In the genomic region with DNA sequence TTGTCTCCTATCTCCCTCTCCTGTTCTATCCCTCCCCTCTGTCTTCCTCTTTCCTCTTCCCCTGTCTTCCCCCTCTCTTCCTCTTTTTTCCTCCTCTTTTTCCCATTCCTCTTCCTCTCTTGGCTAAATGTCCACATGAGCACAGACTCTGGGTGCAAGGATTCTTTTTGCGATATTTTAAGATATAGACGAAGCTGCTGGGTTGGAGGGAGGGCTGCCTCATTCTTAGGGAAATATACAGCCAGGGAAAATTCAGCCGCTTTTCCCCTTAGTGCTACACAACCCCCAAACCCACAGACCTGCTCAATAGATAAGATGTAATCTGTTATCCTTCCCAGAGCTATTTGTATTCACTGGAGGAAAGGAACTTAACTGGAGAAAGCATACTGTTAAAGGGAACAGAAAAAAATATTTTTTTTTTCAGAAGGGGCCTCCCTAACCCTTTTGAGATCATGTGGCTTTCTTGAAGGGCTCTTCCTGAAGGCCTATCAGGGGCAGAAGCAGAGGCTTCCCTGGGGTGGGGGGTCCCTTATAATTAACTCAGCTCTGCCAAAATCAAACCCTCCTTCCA, we compare ENCODE assay signal across 22 mouse cellular contexts. TPM values are rescaled to one million over a fixed set of nuclear protein-coding genes. Genes with fewer than 3 reads are reported as not detected.
DNase-seq lines count a peak whose midpoint lies in the region; ATAC-seq and TF ChIP-seq lines count a peak whose summit lies in the region.
"Had no signal": no experiment of that assay in that cellular context is flagged by ENCODE, and none has a peak within 500 bp of the region (broad histone marks: within the 10 kb centered on the region; RNA-seq: fewer than 3 reads in every experiment).

No protein-coding gene starts in this region.

- H3K79me2 ChIP-seq in MEL (ENCODE audit: control insufficient read depth, insufficient read depth, low read length, poor library complexity) = no peaks in the 10 kb centered on the region; the same call in 1 of the 2 replicates

- H3K4me2 ChIP-seq in liver, embryonic 13.5 days = 0 out of 2 replicates have a peak overlapping the region, but pooled peaks have one; percentile 24
- H3K4me2 ChIP-seq in neural tube, embryonic 15.5 days = no peak overlapping the region
- no peak overlapping the region for H3K4me2 ChIP-seq in forebrain, embryonic 12.5 days
- H3K4me2 ChIP-seq: hindbrain, embryonic 14.5 days; midbrain, embryonic 15.5 days had no signal

- no peak for DNase-seq in spleen, adult 2 months (ENCODE audit: low read depth in 1 of 2, low spot score in 2 of 2)
- no peak for DNase-seq in spleen, postnatal 4 days (ENCODE audit: low spot score in 2 of 2)
- DNase-seq in MEL (ENCODE audit: low read depth, low spot score) = peak; percentile 43
- no peak for DNase-seq in liver, embryonic 13.5 days
- DNase-seq: adrenal gland, postnatal 25 days; B cell, adult 2 months; cerebellum, adult 18-20 months; cerebellum, postnatal 10 days; forebrain, postnatal 0 days; heart, postnatal 36 days; kidney, adult 11 months; kidney, postnatal 14 days; lung, postnatal 4 days; right cerebral cortex, postnatal 4 days had no signal

- no peak for TF ChIP-seq CTCF in spleen, adult 2 months (IDR thresholded peaks at IDR 0.05; ENCODE audit: extremely low read depth, insufficient read depth, insufficient read length, insufficient replicate concordance)
- no peak for TF ChIP-seq CTCF in MEL (IDR thresholded peaks at IDR 0.05 in 2 of 3, conservative IDR thresholded peaks at IDR 0.05 in 1 of 3; ENCODE audit: control insufficient read depth in 1 of 3, insufficient read depth in 1 of 3, low read depth in 2 of 3, low read length in 3 of 3, poor library complexity in 1 of 3, severe bottlenecking in 1 of 3)

- TF ChIP-seq POLR2A in spleen, adult 2 months (IDR thresholded peaks at IDR 0.05; ENCODE audit: low read depth, low read length) = no peak
- TF ChIP-seq POLR2A in MEL (IDR thresholded peaks at IDR 0.05; ENCODE audit: control insufficient read depth in 1 of 2, insufficient read depth in 1 of 2, low read depth in 1 of 2, low read length in 2 of 2, poor library complexity in 1 of 2) = 0 out of 4 replicates have a peak, but pooled peaks of 1 of the 2 experiments have one; percentile 1

- peak; percentile 57 to 66; a peak in 3 of 4 replicates for TF ChIP-seq EP300 in MEL (IDR thresholded peaks at IDR 0.05; ENCODE audit: low read depth in 1 of 2, low read length in 2 of 2)

- no peak for TF ChIP-seq RAD21 in MEL (IDR thresholded peaks at IDR 0.05; ENCODE audit: low read depth, low read length)

- peak overlapping the region; percentile 63 for H3K9ac ChIP-seq in MEL (ENCODE audit: control insufficient read depth, low read depth, low read length, poor library complexity, severe bottlenecking)
- peak overlapping the region; percentile 12; the same call in 1 of the 2 replicates for H3K9ac ChIP-seq in liver, embryonic 13.5 days
- H3K9ac ChIP-seq in neural tube, embryonic 15.5 days (replicated peaks) = no peak overlapping the region
- H3K9ac ChIP-seq in forebrain, embryonic 12.5 days = no peak overlapping the region
- H3K9ac ChIP-seq: forebrain, postnatal 0 days; hindbrain, embryonic 14.5 days; midbrain, embryonic 15.5 days had no signal

- H3K27me3 ChIP-seq in spleen, adult 2 months (ENCODE audit: control insufficient read depth, insufficient read depth, low read length) = no peaks in the 10 kb centered on the region
- no peaks in the 10 kb centered on the region for H3K27me3 ChIP-seq in MEL (ENCODE audit: control insufficient read depth in 1 of 2, insufficient read depth in 2 of 2, low read length in 2 of 2)
- no peaks in the 10 kb centered on the region for H3K27me3 ChIP-seq in liver, embryonic 13.5 days
- no peaks in the 10 kb centered on the region for H3K27me3 ChIP-seq in neural tube, embryonic 15.5 days (replicated peaks)
- peaks cover 20% of the 10 kb centered on the region for H3K27me3 ChIP-seq in forebrain, embryonic 12.5 days
- H3K27me3 ChIP-seq: megakaryocyte, embryonic 14.5 days; midbrain, embryonic 15.5 days had no signal

- H3K4me1 ChIP-seq in spleen, adult 2 months (ENCODE audit: control insufficient read depth, insufficient read depth, insufficient read length) = peaks cover 17% of the 10 kb centered on the region; the same call in 1 of the 2 replicates
- peaks cover 39 to 64% of the 10 kb centered on the region in 2 experiments for H3K4me1 ChIP-seq in MEL (ENCODE audit: control insufficient read depth in 1 of 2, insufficient read depth in 2 of 2, low read length in 2 of 2)
- H3K4me1 ChIP-seq in liver, embryonic 13.5 days (replicated peaks) = peaks cover 72% of the 10 kb centered on the region
- H3K4me1 ChIP-seq in neural tube, embryonic 15.5 days = no peaks in the 10 kb centered on the region
- peaks cover 7% of the 10 kb centered on the region for H3K4me1 ChIP-seq in forebrain, embryonic 12.5 days

- H3K27ac ChIP-seq in spleen, adult 2 months (ENCODE audit: insufficient read depth, low read length) = 0 out of 2 replicates have a peak overlapping the region, but pooled peaks have one; percentile 5
- H3K27ac ChIP-seq in MEL (ENCODE audit: control insufficient read depth, low read depth, low read length) = peak overlapping the region; percentile 96
- peak overlapping the region; percentile 20; the same call in 1 of the 2 replicates for H3K27ac ChIP-seq in liver, embryonic 13.5 days
- no peak overlapping the region for H3K27ac ChIP-seq in neural tube, embryonic 15.5 days (replicated peaks)
- no peak overlapping the region for H3K27ac ChIP-seq in forebrain, embryonic 12.5 days
- H3K27ac ChIP-seq: hindbrain, embryonic 14.5 days; midbrain, embryonic 15.5 days had no signal

- no peaks in the 10 kb centered on the region for H3K36me3 ChIP-seq in spleen, adult 2 months (ENCODE audit: control insufficient read depth, insufficient read depth, low read length)
- H3K36me3 ChIP-seq in MEL (ENCODE audit: control insufficient read depth in 1 of 2, insufficient read depth in 2 of 2, low read length in 2 of 2) = peaks cover 0 to 61% of the 10 kb centered on the region in 2 experiments; a peak in 2 of 4 replicates
- no peaks in the 10 kb centered on the region for H3K36me3 ChIP-seq in liver, embryonic 13.5 days
- no peaks in the 10 kb centered on the region for H3K36me3 ChIP-seq in neural tube, embryonic 15.5 days
- no peaks in the 10 kb centered on the region for H3K36me3 ChIP-seq in forebrain, embryonic 12.5 days (replicated peaks)
- H3K36me3 ChIP-seq: midbrain, embryonic 15.5 days had no signal

- no peak for ATAC-seq in liver, embryonic 13.5 days (ENCODE audit: low read depth)
- no peak for ATAC-seq in neural tube, embryonic 15.5 days (ENCODE audit: low FRiP score)
- ATAC-seq in CD4-positive, CD25-positive, alpha-beta regulatory T cell, adult 4 months = no peak
- no peak for ATAC-seq in forebrain, embryonic 12.5 days (ENCODE audit: low FRiP score)

- no peaks in the 10 kb centered on the region for H3K9me3 ChIP-seq in MEL (replicated peaks; ENCODE audit: insufficient read depth, low read length)
- H3K9me3 ChIP-seq in liver, embryonic 13.5 days (replicated peaks) = no peaks in the 10 kb centered on the region
- no peaks in the 10 kb centered on the region for H3K9me3 ChIP-seq in neural tube, embryonic 15.5 days (replicated peaks)
- H3K9me3 ChIP-seq in forebrain, embryonic 12.5 days = no peaks in the 10 kb centered on the region
- H3K9me3 ChIP-seq: megakaryocyte, embryonic 14.5 days; midbrain, embryonic 15.5 days had no signal

- H3K4me3 ChIP-seq in spleen, adult 2 months (ENCODE audit: extremely low read depth, insufficient read depth, insufficient read length) = no peak overlapping the region
- peak overlapping the region; percentile 50 to 60 for H3K4me3 ChIP-seq in MEL (ENCODE audit: control insufficient read depth in 1 of 2, insufficient read depth in 1 of 2, low read depth in 2 of 2, low read length in 2 of 2)
- no peak overlapping the region for H3K4me3 ChIP-seq in liver, embryonic 13.5 days (replicated peaks)
- no peak overlapping the region for H3K4me3 ChIP-seq in neural tube, embryonic 15.5 days (replicated peaks)
- H3K4me3 ChIP-seq in forebrain, embryonic 12.5 days (replicated peaks) = no peak overlapping the region
- H3K4me3 ChIP-seq: erythroblast, embryonic 14.5 days; megakaryocyte, embryonic 14.5 days; midbrain, embryonic 15.5 days had no signal

- 66% methylated on average over 3 of the region's 3 CpGs for WGBS in spleen, adult 2 months
- 12% methylated on average over 3 of the region's 3 CpGs for WGBS in liver, embryonic 13.5 days (ENCODE audit: insufficient replicate concordance)
- 77% methylated on average over 3 of the region's 3 CpGs for WGBS in neural tube, embryonic 15.5 days
- WGBS in forebrain, embryonic 12.5 days = 75% methylated on average over 3 of the region's 3 CpGs

TF ChIP-seq in MEL, 35 proteins besides CTCF, POLR2A, EP300 and RAD21 (continues in another document):
- no peak for TF ChIP-seq HCFC1 (IDR thresholded peaks at IDR 0.05; ENCODE audit: low read depth, low read length)
- 0 out of 2 replicates have a peak, but pooled peaks have one; percentile 12 for TF ChIP-seq MXI1 (IDR thresholded peaks at IDR 0.05; ENCODE audit: low read depth, low read length)
- TF ChIP-seq POLR2AphosphoS2 (IDR thresholded peaks at IDR 0.05; ENCODE audit: low read length) = no peak
- no peak for TF ChIP-seq NRF1 (IDR thresholded peaks at IDR 0.05; ENCODE audit: insufficient read depth, low read depth, low read length, poor library complexity, severe bottlenecking)
- TF ChIP-seq E2F4 (IDR thresholded peaks at IDR 0.05; ENCODE audit: borderline replicate concordance, low read depth, low read length) = no peak
- no peak for TF ChIP-seq UBTF (IDR thresholded peaks at IDR 0.05; ENCODE audit: borderline replicate concordance, insufficient read depth, low read depth, low read length)
- TF ChIP-seq ELF1 (IDR thresholded peaks at IDR 0.05; ENCODE audit: low read depth, low read length) = 0 out of 2 replicates have a peak, but pooled peaks have one; percentile 5
- peak; percentile 65 for TF ChIP-seq USF1 (IDR thresholded peaks at IDR 0.05; ENCODE audit: low read depth, low read length)
- TF ChIP-seq CHD1 (IDR thresholded peaks at IDR 0.05; ENCODE audit: low read depth, low read length) = no peak; the same call in none of the 2 replicates
- TF ChIP-seq RCOR1 (IDR thresholded peaks at IDR 0.05; ENCODE audit: low read depth, low read length) = peak; percentile 59; the same call in 1 of the 2 replicates
- 0 out of 2 replicates have a peak, but pooled peaks have one; percentile 10 for TF ChIP-seq ZC3H11A (IDR thresholded peaks at IDR 0.05; ENCODE audit: low read depth, low read length)

RNA-seq across cellular contexts. Expression of gene Myb, which starts 33.2 kb away (rescaled TPM):
- 10.4 and 11.5 TPM in 2 replicates for polyA plus RNA-seq in spleen, adult 2 months (2012; rRNA removed)
- total RNA-seq in MEL (2012; rRNA removed) = 125 and 133 TPM in 2 replicates
- polyA plus RNA-seq in MEL (2012; ENCODE audit: insufficient read depth in 1 of 2, insufficient read length in 2 of 2, low read depth in 1 of 2, low replicate concordance in 2 of 2, missing spikeins in 1 of 2) = 100 to 1,000 TPM; 155 to 245 TPM
- polyA plus RNA-seq in liver, embryonic 13.5 days (2015; fragmentation: Nextera tagmentation; extraction: Ambion mirVana) = 15.0 and 20.3 TPM in 2 replicates
- polyA plus RNA-seq in neural tube, embryonic 15.5 days (2015; fragmentation: Nextera tagmentation; extraction: Ambion mirVana) = 1.8 and 15.2 TPM in 2 replicates
- polyA plus RNA-seq in CD4-positive, CD25-positive, alpha-beta regulatory T cell, adult 4 months (2017; shearing (Covaris generic)) = 1 to 10 TPM; 6.6 to 7.6 TPM
- polyA plus RNA-seq in forebrain, embryonic 12.5 days (2016; fragmentation: Nextera tagmentation; extraction: Ambion mirVana) = 8.1 and 8.3 TPM in 2 replicates
- total RNA-seq: adrenal gland, adult 18-20 months; heart, postnatal 36 days had no signal

Comparison
In these comparisons a context has a peak if more than half of its experiments do, and no peak if none do; other contexts are left out.
1. H3K27ac ChIP-seq: peak in spleen, adult 2 months (single experiment), MEL (single experiment) and liver, embryonic 13.5 days (single experiment); none in neural tube, embryonic 15.5 days (single experiment) and forebrain, embryonic 12.5 days (single experiment).
2. H3K4me3 ChIP-seq: peak in MEL (2 of 2); none in spleen, adult 2 months (single experiment), liver, embryonic 13.5 days (single experiment), neural tube, embryonic 15.5 days (single experiment) and forebrain, embryonic 12.5 days (single experiment).
3. H3K9ac ChIP-seq: peak in MEL (single experiment) and liver, embryonic 13.5 days (single experiment); none in neural tube, embryonic 15.5 days (single experiment) and forebrain, embryonic 12.5 days (single experiment).